In the genomic region with DNA sequence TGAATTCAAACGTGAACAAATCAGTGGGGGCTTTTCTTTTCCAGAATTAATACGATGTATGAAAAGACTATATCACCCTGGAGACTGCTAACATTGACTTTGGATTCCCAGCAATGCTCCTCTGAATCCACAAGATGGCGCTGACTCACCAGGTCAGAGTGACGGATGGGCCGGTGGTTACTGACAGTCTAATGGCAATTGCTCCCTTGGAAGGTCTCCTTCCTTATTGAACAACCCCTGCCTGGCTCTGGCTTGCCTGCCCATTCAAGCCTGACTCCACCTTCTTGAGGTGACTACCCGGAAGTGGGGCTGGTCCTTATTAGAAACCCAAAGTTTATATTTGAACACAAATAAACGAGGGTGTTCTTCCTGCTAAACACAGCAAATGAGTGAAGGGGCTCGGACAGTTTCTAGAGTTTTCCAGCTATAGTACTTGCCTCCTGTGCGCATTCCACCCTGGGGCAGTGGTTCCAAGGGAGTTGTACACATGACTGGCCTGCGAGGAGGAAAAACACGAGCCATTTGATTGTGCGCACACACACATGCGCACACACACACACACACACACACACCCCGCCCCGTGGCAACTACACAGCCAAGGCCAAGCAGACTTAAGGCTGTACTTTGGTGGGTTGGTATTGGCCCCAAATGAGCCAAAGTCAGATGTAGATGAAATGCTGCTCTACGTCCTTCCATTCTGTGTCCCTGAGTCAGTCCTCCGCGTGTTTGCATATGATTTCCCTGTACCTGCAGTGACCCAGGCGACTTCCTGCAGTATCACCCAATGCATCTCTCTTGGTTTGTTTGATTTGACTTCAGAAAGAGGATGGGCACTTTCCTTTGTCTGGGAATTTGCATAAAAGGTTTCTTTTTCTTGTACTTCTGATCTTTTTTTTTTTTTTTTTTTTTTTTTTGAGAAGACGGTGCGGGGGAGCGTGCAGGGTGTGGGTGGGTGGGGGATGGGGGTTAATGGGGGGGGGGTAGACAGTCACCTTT, we compare ENCODE assay signal across 9 mouse cellular contexts. TPM values are rescaled to one million over a fixed set of nuclear protein-coding genes. Genes with fewer than 3 reads are reported as not detected.
DNase-seq lines count a peak whose midpoint lies in the region; ATAC-seq and TF ChIP-seq lines count a peak whose summit lies in the region.
"Had no signal": no experiment of that assay in that cellular context is flagged by ENCODE, and none has a peak within 500 bp of the region (broad histone marks: within the 10 kb centered on the region; RNA-seq: fewer than 3 reads in every experiment).

No protein-coding gene starts in this region.

- WGBS in hindbrain, embryonic 12.5 days = 67% methylated on average over 22 of the region's 22 CpGs

- TF ChIP-seq CTCF in gastrocnemius, adult 2 months (IDR thresholded peaks at IDR 0.05) = peak; percentile 91

- peak; percentile 55 for DNase-seq in gastrocnemius, adult 2 months
- DNase-seq in gastrocnemius, postnatal 36 days = no peak
- no peak for DNase-seq in ES-E14 (ENCODE audit: low read depth, low spot score)
- peak; percentile 37 to 49 for DNase-seq in cerebellum, postnatal 36 days
- DNase-seq in left cerebral cortex, postnatal 10 days (ENCODE audit: extremely low spot score in 1 of 2, low spot score in 2 of 2) = peak; percentile 53 to 55
- DNase-seq in mesoderm, embryonic 11.5 days (ENCODE audit: low read depth, low spot score) = peak; percentile 65
- peak; percentile 52 to 75 for DNase-seq in spleen, postnatal 4 days (ENCODE audit: low spot score in 2 of 2)

- H3K27me3 ChIP-seq in hindbrain, embryonic 12.5 days = no peaks in the 10 kb centered on the region
- H3K27me3 ChIP-seq: limb, embryonic 12.5 days had no signal

- peak; percentile 48; the same call in 1 of the 2 replicates for ATAC-seq in hindbrain, embryonic 12.5 days (ENCODE audit: low FRiP score)

- H3K4me1 ChIP-seq in ES-E14 (ENCODE audit: control insufficient read depth in 2 of 2, insufficient read depth in 2 of 2, low read length in 2 of 2, poor library complexity in 1 of 2) = peaks cover 0 to 6% of the 10 kb centered on the region in 2 experiments; a peak in 1 of 4 replicates
- H3K4me1 ChIP-seq in hindbrain, embryonic 12.5 days = no peaks in the 10 kb centered on the region
- H3K4me1 ChIP-seq: limb, embryonic 12.5 days had no signal

- no peak overlapping the region for H3K4me3 ChIP-seq in gastrocnemius, adult 2 months
- peak overlapping the region; percentile 1 to 42; a peak in 3 of 4 replicates for H3K4me3 ChIP-seq in ES-E14 (ENCODE audit: insufficient read depth in 1 of 2, low read depth in 1 of 2, low read length in 2 of 2, poor library complexity in 1 of 2, severe bottlenecking in 1 of 2)
- no peak overlapping the region for H3K4me3 ChIP-seq in hindbrain, embryonic 12.5 days
- H3K4me3 ChIP-seq: limb, embryonic 12.5 days had no signal

- peak overlapping the region; percentile 2; the same call in 1 of the 2 replicates for H3K9ac ChIP-seq in ES-E14 (ENCODE audit: insufficient read depth, low read depth, low read length, poor library complexity, severe bottlenecking)
- H3K9ac ChIP-seq in hindbrain, embryonic 12.5 days = no peak overlapping the region
- H3K9ac ChIP-seq: limb, embryonic 12.5 days had no signal

- no peak overlapping the region for H3K27ac ChIP-seq in gastrocnemius, adult 2 months
- H3K27ac ChIP-seq in ES-E14 (ENCODE audit: insufficient read depth, low read depth, low read length, poor library complexity, severe bottlenecking) = peak overlapping the region; percentile 3; the same call in 1 of the 2 replicates
- no peak overlapping the region for H3K27ac ChIP-seq in hindbrain, embryonic 12.5 days
- H3K27ac ChIP-seq: limb, embryonic 12.5 days had no signal

- in situ Hi-C loops in ES-E14 (cut with MboI; ENCODE audit: low sequenced_read_pairs in 2 of 2, unreplicated experiment in 2 of 2) = loop anchor here (25.0 kb wide), 1 partner anchor 109 kb away; a partner anchor contains a TSS

- peaks cover 2% of the 10 kb centered on the region for H3K36me3 ChIP-seq in ES-E14 (ENCODE audit: control insufficient read depth, insufficient read depth, low read length, poor library complexity, severe bottlenecking)
- peaks cover 10% of the 10 kb centered on the region for H3K36me3 ChIP-seq in hindbrain, embryonic 12.5 days

- intact Hi-C loops in gastrocnemius, adult 2 months (cut with DNase I) = loop anchor here (2.0 to 10.0 kb wide), 2 partner anchors 206 to 468 kb away; a partner anchor contains a TSS
- intact Hi-C loops in gastrocnemius, postnatal 36 days (cut with DNase I) = no loop called here
- intact Hi-C loops in left cerebral cortex, postnatal 10 days (cut with DNase I) = loop anchor here (5.0 kb wide), 1 partner anchor 466 kb away; a partner anchor contains a TSS

- H3K4me2 ChIP-seq in hindbrain, embryonic 12.5 days (replicated peaks) = no peak overlapping the region
- H3K4me2 ChIP-seq: limb, embryonic 12.5 days had no signal

- no peaks in the 10 kb centered on the region for H3K9me3 ChIP-seq in ES-E14 (ENCODE audit: control insufficient read depth, insufficient read depth, low read depth, low read length)
- no peaks in the 10 kb centered on the region; the same call in 1 of the 2 replicates for H3K9me3 ChIP-seq in hindbrain, embryonic 12.5 days (replicated peaks)

TF ChIP-seq in ES-E14, 5 proteins besides CTCF, POLR2A, EP300 and RAD21:
- peak; percentile 40; the same call in 1 of the 2 replicates for TF ChIP-seq ZNF384 (IDR thresholded peaks at IDR 0.05; ENCODE audit: low read depth, low read length)
- no peak for TF ChIP-seq MAFK (IDR thresholded peaks at IDR 0.05; ENCODE audit: insufficient read depth, low read depth, low read length)
- peak; percentile 68; the same call in 1 of the 2 replicates for TF ChIP-seq ZC3H11A (IDR thresholded peaks at IDR 0.05; ENCODE audit: borderline replicate concordance, low read depth, low read length)

RNA-seq across cellular contexts. Expression of a gene that starts 15.4 kb away (rescaled TPM):
- 10 to 100 TPM; 16.4 to 18.6 TPM for total RNA-seq in gastrocnemius, adult 2 months (2021)
- 10 to 100 TPM; 14.0 to 17.7 TPM for total RNA-seq in gastrocnemius, postnatal 36 days (2021)
- total RNA-seq in ES-E14 (2012; rRNA removed) = 97.0 and 121 TPM in 2 replicates
- polyA plus RNA-seq in hindbrain, embryonic 12.5 days (2016; fragmentation: Nextera tagmentation; extraction: Ambion mirVana) = 49.1 and 53.4 TPM in 2 replicates
- total RNA-seq in left cerebral cortex, postnatal 10 days (2021) = 10 to 100 TPM; 43.6 to 44.1 TPM

RNA-seq across cellular contexts. Expression of a gene that starts 17.7 kb away (rescaled TPM):
- total RNA-seq in gastrocnemius, adult 2 months (2021) = 10 to 100 TPM in 1 of 2 experiments, 1 to 10 TPM in 1; 7.4 to 12.5 TPM
- 10 to 100 TPM in 1 of 2 experiments, 1 to 10 TPM in 1; 6.7 to 11.5 TPM for total RNA-seq in gastrocnemius, postnatal 36 days (2021)
- 3.5 and 5.3 TPM in 2 replicates for total RNA-seq in ES-E14 (2012; rRNA removed)
- polyA plus RNA-seq in hindbrain, embryonic 12.5 days (2016; fragmentation: Nextera tagmentation; extraction: Ambion mirVana) = 25.8 and 29.1 TPM in 2 replicates
- total RNA-seq in left cerebral cortex, postnatal 10 days (2021) = 10 to 100 TPM; 57.2 to 59.3 TPM

Comparison
In these comparisons a context has a peak if more than half of its experiments do, and no peak if none do; other contexts are left out.
1. DNase-seq: peak in gastrocnemius, adult 2 months (single experiment), cerebellum, postnatal 36 days (2 of 2), left cerebral cortex, postnatal 10 days (2 of 2), mesoderm, embryonic 11.5 days (single experiment) and spleen, postnatal 4 days (2 of 2); none in gastrocnemius, postnatal 36 days (0 of 2) and ES-E14 (single experiment).
2. H3K4me3 ChIP-seq: peak in ES-E14 (2 of 2); none in gastrocnemius, adult 2 months (single experiment) and hindbrain, embryonic 12.5 days (single experiment).